Mouse (Mus musculus): ENCODE measurements around the gene Cradd.

The Cradd gene

DNA sequence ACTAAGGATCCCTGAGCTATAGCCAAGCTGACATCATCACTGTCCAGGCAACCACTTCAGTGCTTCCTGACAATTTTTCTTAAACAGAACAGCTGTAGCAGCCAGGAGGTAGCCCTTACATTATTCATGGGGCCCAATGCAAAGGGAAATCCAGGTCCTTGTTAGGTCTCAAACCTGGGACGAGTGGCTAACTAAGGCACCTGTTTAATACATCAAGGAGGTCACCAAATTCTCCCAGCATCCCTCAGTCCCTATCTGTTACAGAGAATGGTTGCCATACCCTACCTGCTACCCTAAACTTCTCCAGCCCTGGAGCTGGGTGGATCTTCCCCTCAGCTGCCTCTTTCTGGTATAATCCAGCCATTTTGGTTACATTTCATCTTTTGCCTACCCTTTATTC is 10.9 kb upstream of the Cradd start:
- DNase-seq (ENCODE audit: low read depth in 1 of 2, low spot score in 2 of 2): no peak

GRCm38 (mm10) chr10:95332596-95332995 is 8.7 kb upstream of the Cradd start:
- DNase-seq (ENCODE audit: low read depth in 1 of 2, low spot score in 2 of 2): no peak

DNA sequence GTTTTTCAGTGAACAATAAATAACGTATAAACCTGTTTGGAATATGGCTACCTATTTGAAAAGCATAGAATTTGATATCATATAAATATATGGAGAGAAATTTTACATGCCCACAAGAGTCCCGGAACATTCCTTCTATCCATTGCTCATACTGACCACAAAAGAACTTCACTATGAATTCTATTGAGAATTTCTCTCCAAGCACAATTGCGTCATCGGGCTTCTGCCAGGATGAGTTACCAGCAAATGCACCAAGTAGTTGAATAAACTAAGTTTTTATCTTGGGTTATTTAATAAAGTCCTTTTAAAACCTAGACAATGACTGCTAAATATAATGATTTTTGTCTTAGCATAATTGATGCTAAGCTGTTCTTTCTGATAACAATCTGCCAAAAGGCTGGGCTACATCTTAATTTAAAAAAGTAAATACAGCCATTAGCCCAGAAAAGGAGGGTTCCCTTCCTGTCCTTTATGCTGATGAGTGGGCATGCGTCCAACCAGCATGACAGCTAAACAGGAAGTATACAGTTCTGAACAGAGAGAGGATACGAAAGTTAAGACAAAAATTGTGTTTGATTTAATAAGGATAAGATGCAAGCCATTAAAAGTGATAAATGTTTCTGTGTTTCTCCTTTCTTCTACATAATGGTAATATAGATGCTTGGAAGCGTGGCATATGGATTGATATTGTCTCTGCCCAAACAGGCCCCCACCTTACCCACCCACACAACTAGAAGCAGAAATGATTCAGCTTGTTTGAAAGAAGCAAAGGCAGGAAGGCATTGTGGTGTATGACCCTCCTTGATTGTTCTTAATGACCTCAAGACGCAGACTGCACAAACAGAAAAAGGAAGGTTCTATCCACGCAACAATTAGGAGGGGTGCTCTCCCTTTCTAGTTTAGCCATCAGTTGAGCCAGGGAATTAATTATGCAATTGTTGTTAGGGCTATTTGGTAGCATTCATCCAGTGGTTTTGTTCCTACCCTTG is 6.7 kb upstream of the Cradd start:
- DNase-seq (ENCODE audit: low read depth in 1 of 2, low spot score in 2 of 2): peak; percentile 9 to 27

- no peak for DNase-seq (ENCODE audit: low read depth in 1 of 2, low spot score in 2 of 2)
Measured at GRCm38 (mm10) chr10:95329884-95330283, 6.0 kb upstream of the Cradd start.

DNA sequence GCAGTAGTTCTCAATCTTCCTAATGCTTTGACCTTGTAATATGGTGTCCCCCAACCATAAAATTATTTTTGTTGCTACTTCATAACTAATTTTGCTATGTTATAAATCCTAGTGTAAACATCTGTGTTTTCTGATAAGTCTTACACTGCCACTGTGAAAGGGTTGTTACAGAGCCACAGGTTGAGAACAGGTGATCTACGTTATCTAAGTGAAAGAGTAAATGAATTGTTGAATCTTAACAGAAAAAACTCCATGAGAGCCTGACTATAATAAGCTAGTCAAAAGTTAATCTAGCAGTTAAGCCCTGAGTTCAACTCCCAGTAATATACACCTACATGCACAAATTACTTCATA is 322 bp upstream of the Cradd start:
- no peak for DNase-seq (ENCODE audit: low read depth in 1 of 2, low spot score in 2 of 2)

DNA sequence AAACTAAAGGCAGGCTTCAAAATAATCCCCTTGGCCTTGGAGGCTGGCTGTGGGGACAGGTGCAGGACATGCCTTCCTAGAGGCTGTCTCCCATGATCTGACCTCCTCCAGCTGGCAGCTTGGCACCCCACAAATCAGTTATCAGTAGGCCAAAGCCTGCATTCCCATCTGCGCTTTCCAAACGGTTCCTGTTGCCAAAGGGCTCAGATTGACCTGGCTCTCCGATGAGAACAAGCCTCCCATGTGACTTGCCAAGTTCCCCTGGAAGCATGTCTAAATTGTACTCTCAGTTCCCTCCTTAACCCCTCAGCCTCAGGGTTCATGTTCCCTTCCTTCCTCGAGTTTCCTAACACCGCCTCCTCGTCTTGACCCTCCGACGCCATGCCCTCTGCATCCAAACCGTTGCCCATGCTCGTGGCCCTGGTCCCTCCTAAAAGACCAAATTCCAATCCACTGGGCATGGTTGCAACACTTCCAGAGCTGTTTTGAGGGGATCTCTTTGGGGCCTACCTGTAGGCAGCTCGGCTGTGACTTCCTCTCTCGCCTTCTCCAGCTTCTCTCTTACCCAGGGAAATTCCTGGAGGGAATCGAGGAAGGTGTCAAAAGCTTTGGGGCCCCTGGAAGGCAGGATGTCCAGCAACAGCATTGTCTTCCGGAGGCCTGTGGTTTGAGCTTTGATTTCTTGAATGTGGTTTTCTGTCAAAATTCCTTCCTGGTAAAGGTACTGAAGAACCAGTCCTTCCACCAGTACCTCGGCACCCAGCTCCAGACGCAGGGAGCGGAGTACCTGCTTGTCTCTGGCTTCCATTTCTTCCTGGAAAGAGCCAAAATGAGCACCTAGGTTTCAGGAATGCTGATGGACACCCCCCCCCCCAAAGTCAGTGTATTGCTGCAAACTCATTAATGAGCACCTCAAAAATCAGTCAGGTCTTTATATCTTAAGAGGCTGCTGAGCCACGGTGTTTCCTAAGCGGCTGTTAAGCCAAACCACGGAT is 1.6 kb downstream of the Cradd start:
- DNase-seq (ENCODE audit: low read depth in 1 of 2, low spot score in 2 of 2): peak in 1 of 2 experiments; percentile 44

- DNase-seq (ENCODE audit: low read depth in 1 of 2, low spot score in 2 of 2): no peak
Measured at GRCm38 (mm10) chr10:95319001-95319400, 4.9 kb downstream of the Cradd start.

- DNase-seq (ENCODE audit: low read depth in 1 of 2, low spot score in 2 of 2): no peak
Measured at GRCm38 (mm10) chr10:95318392-95318708, 5.6 kb downstream of the Cradd start.

DNA sequence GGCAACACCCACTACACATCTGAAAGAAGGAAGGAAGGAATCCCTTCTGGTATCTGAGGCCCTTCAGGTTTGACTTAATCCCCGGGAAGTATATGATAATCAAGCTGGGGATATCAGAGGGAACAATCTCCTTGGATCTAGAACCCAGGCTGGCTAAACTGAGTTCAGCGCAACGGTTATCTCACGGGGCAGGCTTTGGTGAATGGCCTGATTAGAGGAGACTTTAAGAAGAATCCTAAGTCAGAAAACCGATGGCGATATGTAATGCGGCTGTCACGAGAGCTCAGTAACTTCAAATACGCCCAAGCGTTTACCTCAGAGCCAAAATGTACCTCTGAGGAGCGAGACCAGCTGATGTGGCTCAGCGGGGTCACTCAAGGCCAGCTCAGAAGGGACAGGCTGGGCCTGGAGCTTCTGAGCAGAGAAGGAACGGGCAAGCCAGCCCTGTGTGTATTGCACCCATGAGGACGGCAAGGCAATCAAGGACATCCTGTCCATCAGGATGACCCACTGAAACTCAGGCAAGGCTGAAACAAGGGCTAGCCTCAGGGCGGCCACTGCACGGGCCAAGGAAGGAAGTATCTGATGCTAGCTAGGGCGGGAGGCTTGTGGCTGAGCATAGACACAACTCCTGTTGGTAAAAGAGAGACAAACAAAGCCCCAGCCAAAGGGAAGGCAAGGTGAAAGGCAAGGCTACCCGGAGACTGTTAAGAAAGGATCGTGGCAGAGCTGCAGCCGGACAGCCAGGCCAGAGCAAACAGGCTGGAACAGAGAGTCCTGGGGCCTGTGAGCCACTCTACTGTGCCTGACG is 6.1 kb downstream of the Cradd start:
- DNase-seq (ENCODE audit: low read depth in 1 of 2, low spot score in 2 of 2): no peak

DNA sequence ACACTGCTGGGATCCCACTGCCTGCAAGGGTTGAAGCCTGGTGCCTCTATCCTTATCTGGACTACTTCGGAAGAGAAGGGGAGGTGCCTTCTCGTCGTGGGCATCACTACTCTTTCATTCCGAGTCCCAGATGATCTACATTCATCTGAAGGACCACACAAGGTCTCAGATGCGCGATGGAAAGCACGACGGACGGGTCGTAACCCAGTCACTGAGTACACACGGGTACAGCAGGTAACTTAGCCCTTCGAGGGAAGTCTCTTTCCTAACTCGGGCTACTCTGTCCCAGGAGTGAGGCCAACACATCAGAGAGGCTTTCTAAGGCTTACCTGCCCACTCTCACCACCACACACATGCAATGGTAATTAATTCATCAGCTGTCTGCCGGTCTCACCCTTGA is 6.8 kb downstream of the Cradd start:
- no peak for DNase-seq (ENCODE audit: low read depth in 1 of 2, low spot score in 2 of 2)

GRCm38 (mm10) chr10:95316675-95317074 is 7.3 kb downstream of the Cradd start:
- no peak for DNase-seq (ENCODE audit: low read depth in 1 of 2, low spot score in 2 of 2)

GRCm38 (mm10) chr10:95315801-95316474 is 8.0 kb downstream of the Cradd start:
- no peak for DNase-seq (ENCODE audit: low read depth in 1 of 2, low spot score in 2 of 2)

GRCm38 (mm10) chr10:95315321-95315720 is 8.6 kb downstream of the Cradd start:
- no peak for DNase-seq (ENCODE audit: low read depth in 1 of 2, low spot score in 2 of 2)

GRCm38 (mm10) chr10:95314019-95314418 is 9.9 kb downstream of the Cradd start:
- DNase-seq (ENCODE audit: low read depth in 1 of 2, low spot score in 2 of 2): no peak

GRCm38 (mm10) chr10:95313524-95313923 is 10.4 kb downstream of the Cradd start:
- no peak for DNase-seq (ENCODE audit: low read depth in 1 of 2, low spot score in 2 of 2)

- DNase-seq (ENCODE audit: low read depth in 1 of 2, low spot score in 2 of 2): no peak
Measured at GRCm38 (mm10) chr10:95310688-95311441, 13.1 kb downstream of the Cradd start.

- no peak for DNase-seq (ENCODE audit: low read depth in 1 of 2, low spot score in 2 of 2)
Measured at GRCm38 (mm10) chr10:95309412-95310322, 14.3 kb downstream of the Cradd start.

DNA sequence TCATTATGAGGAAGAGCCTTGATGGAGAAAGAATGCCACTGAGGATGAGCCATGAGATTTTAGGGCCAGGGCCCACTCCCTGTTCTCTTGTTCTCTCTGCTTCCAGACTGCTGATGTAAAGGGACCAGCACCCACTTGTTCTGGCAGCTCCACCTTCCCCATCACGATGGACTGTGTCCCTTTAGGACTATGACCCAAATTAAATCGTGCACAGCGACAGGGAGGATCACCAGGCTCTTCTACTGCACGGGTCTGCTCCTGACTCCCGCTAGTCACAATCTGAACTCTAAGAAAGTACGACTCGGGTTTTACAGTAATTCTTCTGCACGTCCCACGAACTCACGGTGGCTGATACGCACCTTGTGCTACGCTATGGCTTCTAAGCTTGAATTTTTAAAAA is 14.9 kb downstream of the Cradd start:
- no peak for DNase-seq (ENCODE audit: low read depth in 1 of 2, low spot score in 2 of 2)

DNA sequence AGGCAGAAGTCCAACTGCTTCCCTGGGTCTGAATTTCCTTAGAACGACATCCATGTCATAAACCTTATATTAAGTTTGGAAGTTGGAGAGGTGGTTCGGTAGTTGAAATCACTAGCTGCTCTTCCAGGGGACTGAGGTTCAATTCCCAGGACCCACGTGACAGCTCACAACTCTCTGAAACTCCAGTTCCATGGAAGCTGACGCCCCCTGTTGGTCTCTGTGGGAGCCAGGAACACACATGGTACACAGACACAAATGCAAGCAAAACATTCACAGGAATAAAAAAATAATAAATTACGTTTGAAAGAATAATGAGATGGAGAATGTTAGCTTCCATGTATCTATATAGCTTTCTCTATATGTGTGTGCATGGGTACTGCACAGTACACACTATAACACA is 16.0 kb downstream of the Cradd start:
- DNase-seq (ENCODE audit: low read depth in 1 of 2, low spot score in 2 of 2): no peak
